Mouse (Mus musculus) adrenal gland, postnatal 36 days (tissue): Measurements from ENCODE around the gene Snd1. TPM values are rescaled to one million over a fixed set of nuclear protein-coding genes. Genes with fewer than 3 reads are reported as not detected.
"Not testable (repeated sequence)": the region's sequence is repeated elsewhere in the genome, so short reads cannot be mapped to it uniquely, and the experiment has no call there.

Experiments
- DNase-seq, 2 experiments: peaks; one replicate each; pipeline ENCODE4 v3.0.0; 2021; ENCODE audit warnings: mixed read lengths in 1 of 2
- total RNA-seq, 2 experiments: library from RNA; stranded (reverse); gene quantifications; 2 replicates each; pipeline ENCODE4 v1.2.3; 2021

The Snd1 gene
- total RNA-seq, 2 experiments from 2014 or later: 136 to 148 TPM

DNA sequence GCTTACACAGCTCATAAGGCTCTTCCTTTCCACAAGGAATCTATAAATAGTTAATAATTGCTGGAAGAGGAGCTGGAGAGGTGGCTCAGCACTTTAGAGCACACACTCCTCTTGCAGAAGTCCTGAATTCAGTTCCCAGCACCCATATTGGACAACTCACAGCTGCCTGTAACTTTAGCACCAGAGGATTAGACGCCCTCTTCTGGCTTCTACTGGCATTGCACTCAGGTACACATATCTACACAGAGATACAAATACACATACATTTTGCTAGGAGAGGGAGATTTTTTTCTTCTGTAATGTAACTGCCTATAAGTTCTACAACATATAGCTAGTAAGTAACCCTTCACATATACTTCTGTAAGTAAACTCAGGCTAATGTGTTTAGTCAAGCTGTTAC is 440.0 kb downstream of the Snd1 start:
- DNase-seq: no peak

GRCm38 (mm10) chr6:28916630-28917029 is 441.7 kb downstream of the Snd1 start:
- DNase-seq: peak; percentile 47 to 71

GRCm38 (mm10) chr6:28919346-28919745 is 444.4 kb downstream of the Snd1 start:
- DNase-seq: no peak

GRCm38 (mm10) chr6:28922371-28922770 is 447.4 kb downstream of the Snd1 start:
- DNase-seq: no peak

DNA sequence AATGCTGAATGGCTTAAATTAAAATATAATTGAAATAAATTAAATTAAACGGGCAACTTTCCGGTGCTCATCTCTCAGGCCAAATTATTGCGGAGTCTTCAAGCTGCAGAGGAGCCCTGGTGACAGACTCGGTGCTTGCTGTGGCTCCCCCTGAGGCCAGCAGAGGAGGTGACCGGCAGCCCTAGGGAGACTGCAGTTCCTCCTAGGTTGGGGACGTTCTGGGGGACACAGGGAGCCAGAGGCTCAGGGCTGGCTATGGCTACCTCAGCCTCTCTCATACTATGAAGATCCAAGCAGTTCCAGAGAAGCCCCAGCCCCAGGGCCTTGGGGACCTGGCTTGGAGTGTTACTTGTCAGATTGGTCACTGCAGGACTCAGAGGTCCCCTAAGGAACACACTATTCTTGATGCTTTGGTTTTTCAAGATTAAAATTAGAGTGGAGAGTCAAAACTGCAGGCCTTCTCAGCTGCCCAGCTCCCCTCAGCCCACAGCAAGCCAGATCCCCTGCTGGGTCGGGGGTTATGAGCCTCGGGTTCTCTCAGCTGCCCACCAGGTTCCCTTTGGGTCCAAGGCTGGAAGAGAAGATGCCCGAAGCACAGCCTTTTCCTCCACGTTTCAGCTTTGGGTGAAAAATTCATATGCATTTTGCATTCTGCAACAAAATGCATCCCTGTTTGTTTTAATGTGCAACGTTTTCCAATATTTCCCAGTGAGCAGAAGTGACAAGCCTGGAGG is 448.3 kb downstream of the Snd1 start:
- DNase-seq: no peak

DNA sequence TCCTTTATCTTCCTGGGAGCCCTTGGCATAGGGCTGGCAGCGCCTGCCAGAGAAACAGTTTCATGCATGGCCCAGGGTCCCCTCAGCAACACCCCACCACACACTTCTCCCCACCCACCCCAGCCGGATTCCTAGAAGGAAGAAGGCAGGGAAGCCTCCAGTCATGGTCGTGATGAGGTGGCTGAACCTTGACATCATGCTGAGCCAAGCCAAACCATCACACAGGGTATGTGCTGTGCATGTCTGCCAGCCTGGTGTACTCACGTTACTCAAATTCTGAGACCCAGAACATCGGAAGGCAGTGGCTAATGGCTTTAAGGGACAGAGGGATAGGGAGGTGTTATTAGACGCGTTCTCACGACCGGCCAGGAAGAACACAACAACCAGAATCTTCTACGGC is 448.9 kb downstream of the Snd1 start:
- DNase-seq: no peak

GRCm38 (mm10) chr6:28927987-28928386 is 453.0 kb downstream of the Snd1 start:
- DNase-seq: not testable (repeated sequence)

- not testable (repeated sequence) for DNase-seq
Measured at GRCm38 (mm10) chr6:28929169-28929803, 454.3 kb downstream of the Snd1 start.

DNA sequence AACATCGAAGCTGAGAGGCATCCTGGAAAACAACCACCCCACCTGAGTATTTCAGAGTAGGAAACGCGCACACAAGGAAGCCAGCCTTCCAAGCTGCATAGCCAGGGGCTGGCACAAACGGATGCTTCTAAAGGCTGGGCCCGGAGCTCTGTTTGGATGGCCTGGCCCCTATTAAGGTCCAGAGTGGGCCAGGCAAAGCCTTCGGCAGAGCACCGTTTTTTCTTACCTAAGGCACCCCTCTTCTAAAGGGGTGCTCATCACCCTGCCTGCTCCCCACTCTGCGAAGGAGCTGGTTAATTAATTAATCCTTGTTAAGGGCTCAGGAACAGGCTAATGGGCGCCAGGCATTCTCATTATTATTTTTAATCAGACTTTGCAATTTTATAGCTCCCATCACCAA is 456.3 kb downstream of the Snd1 start:
- no peak for DNase-seq

GRCm38 (mm10) chr6:28931636-28932327 is 456.8 kb downstream of the Snd1 start:
- no peak for DNase-seq

GRCm38 (mm10) chr6:28932328-28932937 is 457.5 kb downstream of the Snd1 start:
- peak in 1 of 2 experiments; percentile 23 for DNase-seq

- DNase-seq: no peak
Measured at GRCm38 (mm10) chr6:28935736-28936135, 460.8 kb downstream of the Snd1 start.

- no peak for DNase-seq
Measured at GRCm38 (mm10) chr6:28947254-28947653, 472.3 kb downstream of the Snd1 start.

DNA sequence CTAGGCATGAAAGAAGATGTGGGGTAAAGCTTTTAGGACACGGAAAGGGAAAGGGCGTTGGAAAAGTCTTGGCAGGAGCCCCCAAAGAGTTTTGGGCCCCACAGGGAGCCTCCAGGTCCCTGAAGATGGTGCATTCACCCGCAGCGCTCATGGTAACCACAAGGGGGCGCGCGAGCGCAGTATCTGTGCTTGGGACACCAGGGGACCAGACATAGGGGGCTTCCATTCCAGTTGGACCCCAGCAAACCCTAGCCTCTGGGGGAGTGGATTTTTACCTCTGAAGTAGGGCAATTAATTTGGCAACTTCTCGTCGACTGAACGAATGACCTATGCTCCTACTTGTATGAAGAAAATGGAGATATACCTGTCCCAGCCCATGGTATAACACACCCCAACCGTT is 474.3 kb downstream of the Snd1 start:
- peak; percentile 81 to 86 for DNase-seq

GRCm38 (mm10) chr6:28955581-28955980 is 480.6 kb downstream of the Snd1 start:
- DNase-seq: peak; percentile 70 to 76

GRCm38 (mm10) chr6:28957486-28957885 is 482.5 kb downstream of the Snd1 start:
- no peak for DNase-seq

DNA sequence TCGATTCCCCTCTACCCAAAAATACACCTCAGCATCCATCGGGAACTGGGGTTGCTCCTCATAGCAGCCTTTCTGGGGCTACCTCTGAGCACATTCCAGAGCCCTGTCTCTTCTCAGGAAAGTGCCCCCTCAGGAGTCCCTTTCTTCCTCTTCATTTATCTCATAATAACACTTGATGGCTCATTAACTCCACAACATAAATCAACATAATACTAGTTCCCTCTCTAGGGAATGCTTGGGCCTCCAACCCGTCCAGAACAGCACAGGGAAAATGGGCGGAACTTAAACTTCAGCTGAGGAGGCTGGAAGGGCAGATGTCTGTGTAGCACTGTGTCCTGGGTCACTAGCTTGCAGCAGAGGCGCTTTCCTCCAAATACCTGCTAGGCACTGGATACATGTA is 488.2 kb downstream of the Snd1 start:
- no peak for DNase-seq

DNA sequence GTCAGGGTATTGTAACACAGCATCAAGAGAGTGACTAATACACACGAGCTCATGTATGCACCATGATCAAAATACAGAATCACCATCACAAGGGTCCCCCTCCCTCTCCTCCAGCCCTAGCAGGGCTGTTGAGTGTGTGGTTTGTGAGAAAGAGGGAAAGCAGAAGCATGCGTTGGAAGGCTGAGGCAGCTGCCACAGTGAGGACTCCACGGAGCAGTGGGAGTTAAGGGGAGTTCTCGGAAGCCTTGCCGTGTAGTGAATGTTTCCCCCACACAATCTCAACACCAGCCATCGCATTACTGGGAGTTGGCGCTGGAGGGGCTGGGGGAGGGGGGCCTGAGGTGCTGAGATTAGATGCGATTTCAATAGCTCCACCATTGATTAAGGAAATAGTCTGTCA is 490.3 kb downstream of the Snd1 start:
- no peak for DNase-seq

DNA sequence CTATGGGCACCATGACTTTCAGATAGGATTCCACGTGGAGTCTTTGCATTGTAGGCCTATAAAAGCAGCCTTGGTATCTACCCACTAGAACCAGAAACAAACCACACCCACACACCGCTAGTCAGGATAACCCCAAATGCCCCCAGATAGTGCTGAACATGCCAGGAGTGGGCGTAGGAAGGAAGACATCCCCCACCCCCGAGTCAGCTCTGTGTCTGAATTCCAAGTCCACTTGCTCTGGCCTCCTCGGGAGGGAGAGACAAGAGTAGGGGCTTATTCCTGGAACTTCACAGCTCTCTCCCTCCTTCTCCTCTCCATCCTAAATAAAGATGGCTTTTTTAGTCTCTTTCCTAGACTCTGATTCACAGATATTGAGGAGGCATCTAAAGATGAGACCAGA is 494.7 kb downstream of the Snd1 start:
- no peak for DNase-seq

DNA sequence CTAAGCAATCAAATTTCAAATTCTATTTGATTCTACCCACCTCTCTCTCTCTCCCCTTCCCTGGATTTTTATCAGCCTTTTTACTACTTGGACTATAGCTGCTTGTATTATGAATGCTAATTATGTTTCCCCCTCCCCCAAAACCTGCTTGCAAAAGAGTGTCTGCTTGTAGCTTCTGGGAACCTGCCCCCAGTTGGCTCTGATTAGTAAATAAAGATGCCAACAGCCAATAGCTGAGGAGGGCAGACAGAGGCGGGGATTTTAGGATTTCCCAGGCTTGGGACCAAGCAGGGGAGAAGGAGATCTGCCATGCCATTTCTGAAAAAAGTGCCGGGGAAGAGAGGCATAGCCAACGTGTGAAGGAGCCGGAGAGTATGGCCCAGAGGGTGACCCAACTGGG is 495.8 kb downstream of the Snd1 start:
- DNase-seq: no peak

DNA sequence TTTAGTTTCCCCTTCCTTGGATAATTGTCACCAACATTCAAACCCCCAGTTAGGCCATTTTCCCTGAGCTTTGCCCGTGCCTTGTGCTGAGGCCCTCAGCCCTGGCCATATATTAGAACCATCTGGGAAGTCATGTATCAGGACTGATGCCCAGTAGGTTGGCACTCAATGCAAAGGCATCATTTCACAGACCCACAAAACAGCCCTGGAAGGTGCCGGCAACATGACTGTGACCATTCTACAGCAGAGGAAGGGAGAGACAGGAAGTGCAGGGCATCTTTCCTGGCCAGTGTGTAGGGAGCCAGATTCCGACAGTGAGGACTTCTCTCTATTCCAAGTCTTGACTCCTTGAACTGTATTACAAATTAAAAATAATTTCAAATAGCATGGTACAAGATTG is 499.6 kb downstream of the Snd1 start:
- no peak for DNase-seq

DNA sequence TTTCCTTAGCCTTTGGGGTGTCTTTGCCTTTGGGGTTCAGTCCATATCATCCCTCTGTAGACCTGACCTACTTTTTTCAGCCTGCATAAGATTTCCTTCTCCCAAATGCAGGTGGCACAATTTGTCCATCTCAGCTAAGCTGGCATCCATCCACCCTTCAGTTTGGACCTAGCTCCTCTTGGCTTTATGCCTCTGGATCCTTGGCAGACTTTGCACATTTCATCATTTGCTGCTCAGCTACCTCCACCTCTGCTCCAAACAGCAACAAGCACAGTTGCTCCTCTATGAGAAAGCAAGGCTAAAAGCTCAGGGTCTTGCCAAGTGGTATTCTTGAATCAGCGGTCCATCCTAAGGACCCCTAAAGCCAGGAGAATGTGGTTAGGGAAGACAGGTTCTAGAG is 500.2 kb downstream of the Snd1 start:
- peak; percentile 54 to 69 for DNase-seq

- DNase-seq: no peak
Measured at GRCm38 (mm10) chr6:28978031-28978430, 503.1 kb downstream of the Snd1 start.
